Mouse (Mus musculus) brain, adult 2 months (tissue): ENCODE measurements around the gene Hacd1.

ENCODE experiments used
- DNase-seq: peaks from one replicate; pipeline ENCODE4 v3.0.0; 2011; ENCODE audit warnings: low read depth, low spot score

Hacd1 gene

DNA sequence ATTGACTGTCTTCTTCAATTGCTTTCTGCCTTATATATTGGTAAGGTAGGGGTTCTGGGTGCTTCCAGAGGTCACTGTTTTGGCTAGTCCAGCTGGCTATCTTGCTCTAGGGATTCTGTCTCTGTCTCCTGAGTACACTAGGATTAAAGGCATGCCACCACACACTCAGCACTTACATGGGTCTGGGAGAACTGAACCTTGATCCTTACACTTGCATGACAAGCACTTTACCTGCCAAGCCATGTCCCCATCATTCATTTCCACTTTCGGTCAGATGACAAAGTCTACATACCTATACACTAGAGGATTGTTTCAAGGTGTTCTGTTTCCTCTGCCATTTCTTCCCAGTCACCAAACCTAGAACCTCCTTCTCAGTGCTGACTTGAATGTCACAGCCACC, 50.8 kb downstream of the Hacd1 start:
- no peak for DNase-seq

- DNase-seq = no peak
These were observed 95.8 kb downstream of the Hacd1 start for GRCm38 (mm10) chr2:13960136-13960535.

DNA sequence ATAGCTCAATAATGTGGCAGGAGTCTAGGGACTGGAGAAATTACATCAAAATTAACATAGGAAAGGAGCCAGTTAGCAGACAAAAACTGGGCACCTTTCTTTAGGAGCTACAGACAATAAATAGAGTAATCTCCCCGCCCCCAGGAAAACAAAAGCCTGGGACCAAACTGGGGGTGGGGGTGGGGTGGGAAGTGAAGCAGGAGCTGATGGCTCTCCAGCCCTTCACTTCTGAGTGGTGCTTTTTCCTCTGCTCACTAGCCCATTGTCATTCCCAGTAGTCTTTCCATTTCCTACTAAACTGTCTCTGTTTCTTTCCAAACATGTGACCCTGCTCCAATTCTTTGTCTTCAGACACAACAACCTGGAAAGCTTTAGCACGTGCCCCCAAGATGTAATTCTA, 99.5 kb downstream of the Hacd1 start:
- no peak for DNase-seq

- DNase-seq = peak; percentile 39
These were observed 117.8 kb downstream of the Hacd1 start for GRCm38 (mm10) chr2:13938118-13938517.

- no peak for DNase-seq
These were observed 120.6 kb downstream of the Hacd1 start for GRCm38 (mm10) chr2:13935343-13935742.

DNA sequence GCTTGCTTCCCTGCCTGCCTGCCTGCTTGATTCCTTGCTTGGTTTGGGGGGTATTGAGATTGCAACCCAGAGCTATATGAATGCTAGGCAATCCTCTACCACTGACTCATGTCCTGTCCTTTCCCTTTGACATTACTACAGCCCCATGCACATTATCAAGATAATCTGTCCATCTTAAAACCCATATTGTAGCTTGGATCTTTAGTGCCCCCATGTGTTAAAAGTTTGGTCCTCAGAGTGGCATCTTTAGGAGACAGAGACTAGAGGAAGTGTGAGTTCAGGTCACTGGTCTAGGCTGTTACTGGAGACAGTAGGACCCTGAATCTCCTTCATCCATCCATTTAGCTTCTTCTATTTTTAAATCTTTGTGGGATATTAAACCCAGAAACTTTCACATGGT, 123.7 kb downstream of the Hacd1 start:
- DNase-seq = no peak

- DNase-seq = no peak
These were observed 125.2 kb downstream of the Hacd1 start for GRCm38 (mm10) chr2:13930724-13931123.

GRCm38 (mm10) chr2:13888568-13888967, 167.4 kb downstream of the Hacd1 start:
- DNase-seq = no peak

DNA sequence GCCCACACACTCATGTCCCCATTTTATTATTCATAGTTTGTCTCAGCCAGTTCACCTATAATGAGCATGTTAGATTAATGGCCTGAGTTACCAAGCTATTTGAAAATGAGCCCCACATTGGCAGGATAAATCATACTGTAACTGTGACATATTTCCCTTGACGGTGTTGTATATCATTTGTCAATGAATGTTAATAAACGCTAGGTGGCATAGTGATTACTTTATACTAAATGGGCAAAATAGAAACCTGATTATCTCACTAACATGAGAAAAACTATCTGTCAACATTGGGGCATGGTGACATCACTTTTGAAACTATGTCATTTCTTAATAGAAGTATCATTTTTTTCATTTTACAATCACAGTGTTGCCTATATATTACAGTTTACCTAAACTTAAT, 198.5 kb downstream of the Hacd1 start:
- no peak for DNase-seq

- peak; percentile 18 for DNase-seq
These were observed 200.4 kb downstream of the Hacd1 start for GRCm38 (mm10) chr2:13855510-13855909.

- DNase-seq = no peak
These were observed 219.6 kb downstream of the Hacd1 start for GRCm38 (mm10) chr2:13836310-13836709.

GRCm38 (mm10) chr2:13834989-13835388, 220.9 kb downstream of the Hacd1 start:
- no peak for DNase-seq

GRCm38 (mm10) chr2:13816645-13817044, 239.3 kb downstream of the Hacd1 start:
- peak; percentile 41 for DNase-seq

DNA sequence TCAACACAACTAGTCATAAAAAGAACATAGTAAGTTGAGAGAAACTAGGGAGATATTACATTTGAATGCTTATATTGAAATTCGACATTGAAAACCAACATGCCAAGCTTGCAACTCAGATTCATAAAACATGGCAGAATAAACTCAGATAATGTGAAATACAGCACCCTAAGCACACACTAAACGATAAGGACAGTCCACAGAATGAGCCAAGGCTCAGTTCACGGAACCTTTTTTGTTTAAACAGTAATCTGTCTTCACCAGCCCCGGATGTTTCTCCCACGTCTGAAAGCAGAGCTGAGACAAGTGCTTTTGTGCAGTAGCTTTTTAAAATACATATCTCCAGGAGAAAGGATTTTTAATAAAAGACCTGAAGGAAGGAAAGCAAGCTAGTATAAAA, 247.3 kb downstream of the Hacd1 start:
- no peak for DNase-seq

DNA sequence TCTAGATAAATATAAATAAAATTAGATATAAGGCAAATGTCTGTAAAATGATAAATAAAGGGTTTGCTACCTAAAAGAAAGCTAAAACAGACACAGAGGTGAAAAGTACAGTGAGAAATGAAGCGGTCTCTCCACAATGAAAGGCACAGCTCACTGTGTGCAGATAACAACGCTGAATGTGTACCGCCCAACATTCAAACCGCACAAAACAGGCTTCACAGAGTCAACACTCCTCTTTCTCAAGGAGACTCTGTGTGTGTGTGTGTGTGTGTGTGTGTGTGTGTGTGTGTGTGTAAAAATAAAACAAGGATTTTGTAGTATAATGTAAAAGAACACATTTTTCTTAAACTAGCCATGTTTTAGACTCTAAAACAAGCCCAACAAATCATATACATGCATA, 247.9 kb downstream of the Hacd1 start:
- no peak for DNase-seq

DNA sequence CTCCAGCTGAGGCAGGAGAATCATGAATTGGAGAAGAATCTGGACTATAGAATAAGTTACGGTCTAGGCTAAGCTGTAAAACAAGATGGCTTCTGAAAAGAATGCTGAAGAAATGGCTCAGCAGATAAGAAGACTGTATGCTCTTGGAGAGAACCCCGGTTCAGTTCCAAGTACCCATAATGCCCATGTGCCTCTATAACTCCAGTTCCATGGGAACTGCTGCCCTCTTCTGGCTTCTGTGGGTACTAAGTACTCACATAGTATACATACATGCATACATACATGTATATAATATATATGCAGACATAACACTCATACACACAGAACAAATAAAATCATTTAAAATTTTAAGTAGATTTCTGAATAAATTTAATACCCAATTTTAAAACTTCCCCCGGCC, 249.8 kb downstream of the Hacd1 start:
- no peak for DNase-seq

DNA sequence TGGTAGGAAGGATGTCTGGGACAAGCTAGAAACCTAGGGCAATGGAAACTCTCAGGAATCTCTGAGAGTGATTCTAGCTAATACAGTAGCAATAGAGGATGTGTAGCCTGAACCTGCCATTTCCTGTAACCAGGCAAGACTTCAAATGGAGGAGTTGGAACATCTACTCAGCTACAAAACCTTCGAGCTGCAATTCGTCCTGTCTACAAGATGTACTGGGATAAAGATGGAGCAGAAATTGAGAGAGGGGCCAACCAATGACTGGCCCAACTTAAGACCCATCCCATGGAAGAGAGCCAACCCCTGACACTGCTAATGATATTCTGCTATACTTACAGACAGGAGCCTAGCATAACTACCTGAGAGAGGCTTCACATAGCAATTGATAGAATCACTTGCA, 255.3 kb downstream of the Hacd1 start:
- DNase-seq = no peak
